Mouse (Mus musculus) liver, embryonic 14.5 days (tissue): ENCODE data around the gene Rundc3a. TPM values are rescaled to one million over a fixed set of nuclear protein-coding genes. Genes with fewer than 3 reads are reported as not detected.

ENCODE experiments used
- ATAC-seq: fragments of 200-750 bp; cut with Nextera tagmentation; 2 replicates; pipeline ENCODE4 v1.8.0; 2017; ENCODE audit warnings: moderate number of reproducible peaks, mild to moderate bottlenecking, moderate library complexity; ENCODE audit not compliant: insufficient read depth
- DNase-seq, 3 experiments: peaks; one replicate each; pipeline ENCODE4 v3.0.0-alpha.2; 2012 to 2013; ENCODE audit warnings: low read depth in 3 of 3, low spot score in 3 of 3
- H3K27ac ChIP-seq: fragments of 300-500 bp; sonication (generic); 2 replicates; pipeline ENCODE4 v1.5.1; 2014; ENCODE audit warnings: moderate library complexity, mild to moderate bottlenecking, control low read depth, inconsistent platforms
- H3K27me3 ChIP-seq: fragments of 300-500 bp; sonication (generic); 2 replicates; pipeline ENCODE4 v1.6.1; 2014; ENCODE audit warnings: mild to moderate bottlenecking, low read length, moderate library complexity; ENCODE audit not compliant: control insufficient read depth, insufficient read depth
- H3K36me3 ChIP-seq: fragments of 300-500 bp; sonication (generic); replicated peaks from 2 replicates; pipeline ENCODE4 v1.6.1; 2014; ENCODE audit warnings: low read depth; ENCODE audit not compliant: control insufficient read depth, insufficient read depth
- H3K4me1 ChIP-seq, 2 experiments: fragments of 200-500 bp in 1 of 2; fragments of 300-500 bp in 1 of 2; sonication (generic) in 1 of 2; replicated peaks; 2 replicates each; pipeline ENCODE4 v1.6.1; 2012 to 2014; ENCODE audit warnings: antibody characterized with exemption in 1 of 2, inconsistent platforms in 1 of 2, low read length in 1 of 2; ENCODE audit not compliant: control insufficient read depth in 2 of 2, insufficient read depth in 2 of 2
- H3K4me2 ChIP-seq: fragments of 300-500 bp; sonication (generic); 2 replicates; pipeline ENCODE4 v1.6.1; 2014; ENCODE audit warnings: low read depth, mild to moderate bottlenecking, control low read depth, moderate library complexity
- H3K4me3 ChIP-seq, 2 experiments: fragments of 200-500 bp in 1 of 2; fragments of 300-500 bp in 1 of 2; sonication (generic) in 1 of 2; 2 replicates each; pipeline ENCODE4 v1.5.1; 2012 to 2014; ENCODE audit warnings: low read depth in 2 of 2, low read length in 2 of 2, mild to moderate bottlenecking in 2 of 2, control low read depth in 1 of 2, inconsistent platforms in 1 of 2, moderate library complexity in 1 of 2; ENCODE audit not compliant: insufficient read depth in 1 of 2
- H3K9ac ChIP-seq: fragments of 300-500 bp; sonication (generic); replicated peaks from 2 replicates; pipeline ENCODE4 v1.6.1; 2014; ENCODE audit warnings: mild to moderate bottlenecking, control low read depth, moderate library complexity
- H3K9me3 ChIP-seq: fragments of 300-500 bp; sonication (generic); 2 replicates; pipeline ENCODE4 v1.6.1; 2016; ENCODE audit warnings: low read length, mixed read lengths; ENCODE audit not compliant: control insufficient read depth
- CTCF ChIP-seq: IDR thresholded peaks from 2 replicates; pipeline ENCODE4 v1.5.1; 2016; ENCODE audit warnings: antibody characterized with exemption, low read depth, control low read depth
- EP300 ChIP-seq: IDR thresholded peaks from 2 replicates; pipeline ENCODE4 v1.6.1; 2016; ENCODE audit warnings: antibody characterized with exemption, low read depth
- WGBS: fragments of 180-500 bp; shearing (Covaris S2); extraction: QIAGEN DNeasy Blood & Tissue Kit; methylation state at CpG from one replicate; pipeline ENCODE4 v1.1.7; 2014; ENCODE audit not compliant: insufficient replicate concordance; 5-methylcytosine and 5-hydroxymethylcytosine counted together
- polyA plus RNA-seq, 2 experiments: library from polyadenylated mRNA; depleted of rRNA in 1 of 2; stranded (reverse) in 1 of 2; unstranded in 1 of 2; fragments of >200 nt; fragmentation: Nextera tagmentation in 1 of 2; extraction: Ambion mirVana in 1 of 2; gene quantifications; 2 replicates each; pipeline versions ENCODE4 v1.2.1 to v1.2.3; 2012 to 2014

Rundc3a gene
- polyA plus RNA-seq, 2 experiments = 1.0 to 1.4 TPM

GRCm38 (mm10) chr11:102432896-102433295, 39.7 kb downstream of the Rundc3a start:
- no peak for TF ChIP-seq EP300
- no peak for TF ChIP-seq CTCF
- DNase-seq = no peak
- H3K4me1 ChIP-seq = peaks cover 5 to 14% of the 10 kb centered on the region in 2 experiments; a peak in 3 of 4 replicates
- H3K36me3 ChIP-seq = no peaks in the 10 kb centered on the region
- peaks cover 10% of the 10 kb centered on the region for H3K27me3 ChIP-seq
- no peak for ATAC-seq
- H3K9me3 ChIP-seq = no peaks in the 10 kb centered on the region
- no peak overlapping the region for H3K4me2 ChIP-seq
- H3K4me3 ChIP-seq = no peak overlapping the region
- H3K27ac ChIP-seq = no peak overlapping the region
- WGBS = 73% methylated on average over 6 of the region's 6 CpGs
- H3K9ac ChIP-seq = no peak overlapping the region

- H3K36me3 ChIP-seq = no peaks in the 10 kb centered on the region
- no peak overlapping the region for H3K27ac ChIP-seq
- H3K9me3 ChIP-seq = no peaks in the 10 kb centered on the region
- no peak overlapping the region for H3K4me3 ChIP-seq
- DNase-seq (no peak), ATAC-seq (no peak)
- no peak for TF ChIP-seq EP300
- no peak for TF ChIP-seq CTCF
- no peak overlapping the region for H3K4me2 ChIP-seq
- peaks cover 5 to 14% of the 10 kb centered on the region in 2 experiments; a peak in 3 of 4 replicates for H3K4me1 ChIP-seq
- H3K9ac ChIP-seq = no peak overlapping the region
- H3K27me3 ChIP-seq = peaks cover 19% of the 10 kb centered on the region
- 85% methylated on average over 7 of the region's 7 CpGs for WGBS
Observed at GRCm38 (mm10) chr11:102433866-102434265, 40.7 kb downstream of the Rundc3a start.

GRCm38 (mm10) chr11:102434406-102434805, 41.2 kb downstream of the Rundc3a start:
- Histone ChIP-seq H3K27me3 (peaks cover 19% of the 10 kb centered on the region), H3K4me3 (no peak overlapping the region), H3K36me3 (no peaks in the 10 kb centered on the region), H3K9me3 (no peaks in the 10 kb centered on the region), H3K9ac (no peak overlapping the region), H3K27ac (no peak overlapping the region), H3K4me1 (peaks cover 5 to 12% of the 10 kb centered on the region in 2 experiments; a peak in 3 of 4 replicates), H3K4me2 (no peak overlapping the region)
- TF ChIP-seq CTCF (peak; percentile 98), EP300 (no peak)
- ATAC-seq (peak; percentile 17; the same call in 1 of the 2 replicates), DNase-seq (peak; percentile 62 to 74 (median 66))
- 16% methylated on average over 7 of the region's 7 CpGs for WGBS

- Histone ChIP-seq H3K27me3 (peaks cover 23% of the 10 kb centered on the region), H3K4me2 (no peak overlapping the region), H3K9ac (no peak overlapping the region), H3K36me3 (no peaks in the 10 kb centered on the region), H3K27ac (no peak overlapping the region), H3K4me1 (peaks cover 0 to 6% of the 10 kb centered on the region in 2 experiments; a peak in 2 of 4 replicates), H3K4me3 (no peak overlapping the region), H3K9me3 (no peaks in the 10 kb centered on the region)
- DNase-seq (no peak), ATAC-seq (no peak)
- TF ChIP-seq EP300 (no peak), CTCF (no peak)
- WGBS = 79% methylated on average over 11 of the region's 11 CpGs
Observed at GRCm38 (mm10) chr11:102434816-102435705, 41.9 kb downstream of the Rundc3a start.

GRCm38 (mm10) chr11:102435754-102436470, 42.7 kb downstream of the Rundc3a start:
- 79% methylated on average over 18 of the region's 18 CpGs for WGBS
- no peaks in the 10 kb centered on the region for H3K36me3 ChIP-seq
- 0 out of 4 replicates have a peak, but pooled peaks cover 0 to 6% of the 10 kb centered on the region in 2 experiments for H3K4me1 ChIP-seq
- H3K4me3 ChIP-seq = no peak overlapping the region
- no peak overlapping the region for H3K4me2 ChIP-seq
- H3K9ac ChIP-seq = no peak overlapping the region
- no peak for TF ChIP-seq CTCF
- no peak for TF ChIP-seq EP300
- DNase-seq (no peak), ATAC-seq (no peak)
- no peaks in the 10 kb centered on the region for H3K9me3 ChIP-seq
- H3K27ac ChIP-seq = no peak overlapping the region
- peaks cover 23% of the 10 kb centered on the region for H3K27me3 ChIP-seq
